Mouse (Mus musculus): ENCODE results near the gene Foxl1. TPM values are rescaled to one million over a fixed set of nuclear protein-coding genes. Genes with fewer than 3 reads are reported as not detected.

Gene Foxl1
- 0.53 and 2.0 TPM in 2 replicates for polyA plus RNA-seq (2016; fragmentation: Nextera tagmentation; extraction: Ambion mirVana)

DNA sequence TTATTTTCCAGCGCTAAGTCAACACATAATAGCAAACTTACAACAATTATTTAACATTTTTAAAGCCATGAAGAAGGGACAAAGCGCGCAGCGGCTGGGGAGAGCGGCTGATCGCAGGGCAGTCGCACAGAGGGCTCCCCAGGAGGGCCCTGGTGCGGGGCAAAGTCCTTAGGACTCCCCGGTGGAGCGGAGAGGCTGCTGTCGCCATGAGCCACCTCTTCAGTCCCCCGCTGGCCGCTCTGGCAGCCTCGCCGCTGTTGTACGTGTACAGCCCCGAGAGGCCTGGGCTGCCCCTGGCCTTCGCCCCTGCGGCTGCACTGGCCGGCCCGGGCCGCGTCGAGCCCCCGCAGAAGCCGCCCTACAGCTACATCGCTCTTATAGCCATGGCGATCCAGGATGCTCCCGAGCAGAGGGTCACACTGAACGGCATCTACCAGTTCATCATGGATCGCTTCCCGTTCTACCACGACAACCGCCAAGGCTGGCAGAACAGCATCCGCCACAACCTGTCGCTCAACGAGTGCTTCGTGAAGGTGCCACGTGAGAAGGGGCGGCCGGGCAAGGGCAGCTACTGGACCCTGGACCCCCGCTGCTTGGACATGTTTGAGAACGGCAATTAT, at the start of gene Foxl1:
TSS of gene Foxl1 (plus strand) at position 185 of the 620 bp plus-strand sequence.
- WGBS, result 2% methylated on average over 41 of the region's 43 CpGs
- Histone ChIP-seq H3K27me3 (ENCODE audit: insufficient read depth, poor library complexity, severe bottlenecking) (peaks cover 92% of the 10 kb centered on the region), H3K27ac (peak within 1 kb of the TSS; percentile 86), H3K4me3 (peak within 1 kb of the TSS; percentile 55), H3K9me3 (no peaks in the 10 kb centered on the region), H3K36me3 (0 out of 2 replicates have a peak, but pooled peaks cover 6% of the 10 kb centered on the region), H3K4me1 (peaks cover 53% of the 10 kb centered on the region)
- DNase-seq (ENCODE audit: low spot score), result no peak

DNA sequence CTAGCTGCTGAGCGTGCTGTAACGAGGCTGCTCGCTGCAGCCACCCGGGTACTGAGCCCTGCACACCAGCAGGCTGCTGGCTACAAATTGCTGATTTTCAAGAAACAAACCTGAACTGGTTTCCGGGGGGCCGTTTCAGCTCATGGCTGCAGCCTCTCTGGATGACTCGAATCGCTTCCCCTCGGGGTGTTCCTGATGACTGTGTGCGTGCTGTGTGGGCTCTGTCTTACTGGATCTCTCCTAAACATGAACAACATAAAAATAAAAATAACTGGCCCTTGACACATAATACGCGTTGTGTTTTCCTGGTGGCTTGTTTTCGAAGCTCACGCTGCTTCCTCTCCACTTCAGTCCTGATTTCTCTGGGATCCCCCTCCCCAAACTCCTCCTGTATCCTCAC, 49.0 kb upstream of the Foxl1 start:
- DNase-seq (ENCODE audit: low spot score), result no peak
- WGBS, result 3% methylated on average over 14 of the region's 14 CpGs
- H3K36me3 ChIP-seq, result no peaks in the 10 kb centered on the region

DNA sequence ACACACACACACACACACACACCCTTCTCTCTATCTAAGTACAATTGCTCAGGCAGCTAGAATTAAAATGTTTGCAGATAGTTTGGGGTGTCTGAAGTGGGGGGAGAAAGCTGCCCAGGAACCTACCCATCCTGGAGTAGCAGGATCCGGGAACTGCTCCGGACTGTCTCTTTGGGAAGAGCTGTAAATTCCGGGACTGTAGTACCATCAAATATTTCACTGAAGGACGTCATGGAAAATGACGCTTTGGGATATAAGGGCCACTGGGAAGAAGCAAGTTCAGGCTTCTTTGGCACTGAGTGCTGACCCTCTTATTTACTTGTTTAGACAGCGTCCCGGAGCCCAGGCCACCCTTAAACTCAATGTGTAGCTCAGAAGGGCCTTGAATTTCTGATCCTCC, 48.5 kb upstream of the Foxl1 start:
- no peak for DNase-seq (ENCODE audit: low spot score)
- no peak overlapping the region for H3K4me3 ChIP-seq
- H3K36me3 ChIP-seq, result no peaks in the 10 kb centered on the region
- H3K27me3 ChIP-seq (ENCODE audit: insufficient read depth, poor library complexity, severe bottlenecking), result peaks cover 99% of the 10 kb centered on the region
- no peaks in the 10 kb centered on the region for H3K9me3 ChIP-seq
- peaks cover 34% of the 10 kb centered on the region for H3K4me1 ChIP-seq
- no peak overlapping the region for H3K27ac ChIP-seq
- WGBS, result 3% methylated on average over 7 of the region's 7 CpGs

More for the DNA sequence above, 49.0 kb upstream of the Foxl1 start:
- H3K27ac ChIP-seq, result no peak overlapping the region
- H3K4me3 ChIP-seq, result no peak overlapping the region
- H3K4me1 ChIP-seq, result peaks cover 34% of the 10 kb centered on the region
- peaks cover 99% of the 10 kb centered on the region for H3K27me3 ChIP-seq (ENCODE audit: insufficient read depth, poor library complexity, severe bottlenecking)
- H3K9me3 ChIP-seq, result no peaks in the 10 kb centered on the region

DNA sequence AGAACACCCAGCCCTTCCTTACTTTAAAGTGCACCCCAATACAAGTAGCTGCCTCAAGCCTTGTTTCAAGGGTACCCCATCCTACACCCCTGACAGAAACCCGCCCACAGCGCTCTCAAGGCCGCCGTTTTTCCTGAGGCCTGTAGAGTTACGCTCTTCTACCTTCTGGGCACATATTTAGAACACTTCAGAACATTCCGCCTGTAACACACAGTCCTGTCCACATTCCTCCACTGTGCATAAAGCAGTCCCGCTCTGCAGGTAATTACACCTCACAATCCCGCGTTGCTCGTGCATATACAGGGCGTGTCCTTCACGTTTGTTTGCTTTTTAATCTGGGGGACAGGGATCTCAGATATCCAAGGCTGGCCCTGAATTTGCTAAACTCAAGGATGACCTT, 47.8 kb upstream of the Foxl1 start:
- no peak for DNase-seq (ENCODE audit: low spot score)
- Histone ChIP-seq H3K9me3 (no peaks in the 10 kb centered on the region), H3K27ac (peak overlapping the region; percentile 74; the same call in 1 of the 2 replicates), H3K27me3 (ENCODE audit: insufficient read depth, poor library complexity, severe bottlenecking) (peaks cover 99% of the 10 kb centered on the region), H3K36me3 (no peaks in the 10 kb centered on the region), H3K4me1 (peaks cover 36% of the 10 kb centered on the region), H3K4me3 (peak overlapping the region; percentile 8; the same call in 1 of the 2 replicates)
- WGBS, result 1% methylated on average over 12 of the region's 12 CpGs

DNA sequence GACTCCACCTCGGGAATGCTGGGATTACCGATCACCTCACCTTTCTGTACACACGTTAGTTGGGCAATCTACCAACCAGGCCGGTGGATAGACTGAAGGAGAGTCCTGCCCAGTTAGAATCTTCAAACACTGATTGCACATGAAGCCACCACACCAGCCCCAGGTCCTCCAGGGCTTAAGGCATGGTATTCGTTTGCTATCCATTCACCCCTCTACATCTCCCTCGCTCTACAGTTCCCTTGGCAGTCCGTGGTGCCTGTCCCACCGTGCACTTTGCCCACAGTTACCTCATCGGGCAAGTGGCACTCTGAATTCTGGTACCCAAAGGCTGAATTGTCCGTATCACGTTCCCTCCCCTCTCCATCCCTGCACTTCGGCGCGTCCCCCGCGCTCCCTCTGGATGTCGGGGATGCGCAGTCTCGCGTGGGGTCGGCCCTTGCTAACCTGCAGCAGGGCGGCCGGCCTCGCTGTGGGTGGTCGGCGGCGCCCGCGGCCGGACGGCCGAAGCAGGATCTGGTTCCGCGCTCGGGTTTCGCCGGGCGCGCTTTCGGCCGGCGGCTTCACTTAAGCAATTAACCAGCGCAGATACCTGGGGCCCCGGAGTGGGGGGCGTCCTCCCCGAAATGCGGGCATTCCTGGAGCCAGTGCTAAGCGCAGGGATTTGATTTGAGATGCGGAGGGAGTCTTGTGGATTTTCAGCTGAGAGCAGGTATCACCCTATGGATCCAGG, 47.2 kb upstream of the Foxl1 start:
- WGBS, result under 1% methylated on average over 49 of the region's 49 CpGs
- DNase-seq (ENCODE audit: low spot score), result no peak

DNA sequence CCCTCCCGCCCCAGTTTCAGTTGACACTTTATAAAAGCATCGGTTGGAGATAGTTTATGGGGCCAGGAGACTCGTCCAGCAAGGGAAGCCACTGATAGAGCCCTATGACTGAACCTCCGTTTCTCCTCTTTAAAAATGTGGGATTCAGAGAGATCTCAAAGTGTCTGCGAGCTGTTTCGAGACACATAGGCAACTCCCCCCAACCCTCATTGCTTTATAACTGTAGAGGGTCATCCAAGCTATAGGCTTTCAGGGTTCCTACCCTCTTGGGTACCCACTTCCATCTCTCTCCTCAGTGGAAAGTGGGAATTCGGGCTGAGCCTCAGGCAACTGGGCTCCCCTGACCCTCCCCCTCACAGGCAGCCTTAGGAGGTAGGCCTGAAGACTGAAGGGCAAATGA, 46.3 kb upstream of the Foxl1 start:
- peaks cover 40% of the 10 kb centered on the region for H3K4me1 ChIP-seq
- no peak for DNase-seq (ENCODE audit: low spot score)
- WGBS, result 3% methylated on average over 7 of the region's 7 CpGs
- H3K36me3 ChIP-seq, result no peaks in the 10 kb centered on the region; the same call in 1 of the 2 replicates
- H3K9me3 ChIP-seq, result no peaks in the 10 kb centered on the region
- peak overlapping the region; percentile 74; the same call in 1 of the 2 replicates for H3K27ac ChIP-seq
- peak overlapping the region; percentile 80; the same call in 1 of the 2 replicates for H3K4me3 ChIP-seq
- H3K27me3 ChIP-seq (ENCODE audit: insufficient read depth, poor library complexity, severe bottlenecking), result peaks cover 99% of the 10 kb centered on the region

More for the DNA sequence above, 47.2 kb upstream of the Foxl1 start:
- Histone ChIP-seq H3K4me3 (peak overlapping the region; percentile 80), H3K4me1 (peaks cover 40% of the 10 kb centered on the region), H3K9me3 (no peaks in the 10 kb centered on the region), H3K27me3 (ENCODE audit: insufficient read depth, poor library complexity, severe bottlenecking) (peaks cover 99% of the 10 kb centered on the region), H3K36me3 (no peaks in the 10 kb centered on the region), H3K27ac (peak overlapping the region; percentile 74)

DNA sequence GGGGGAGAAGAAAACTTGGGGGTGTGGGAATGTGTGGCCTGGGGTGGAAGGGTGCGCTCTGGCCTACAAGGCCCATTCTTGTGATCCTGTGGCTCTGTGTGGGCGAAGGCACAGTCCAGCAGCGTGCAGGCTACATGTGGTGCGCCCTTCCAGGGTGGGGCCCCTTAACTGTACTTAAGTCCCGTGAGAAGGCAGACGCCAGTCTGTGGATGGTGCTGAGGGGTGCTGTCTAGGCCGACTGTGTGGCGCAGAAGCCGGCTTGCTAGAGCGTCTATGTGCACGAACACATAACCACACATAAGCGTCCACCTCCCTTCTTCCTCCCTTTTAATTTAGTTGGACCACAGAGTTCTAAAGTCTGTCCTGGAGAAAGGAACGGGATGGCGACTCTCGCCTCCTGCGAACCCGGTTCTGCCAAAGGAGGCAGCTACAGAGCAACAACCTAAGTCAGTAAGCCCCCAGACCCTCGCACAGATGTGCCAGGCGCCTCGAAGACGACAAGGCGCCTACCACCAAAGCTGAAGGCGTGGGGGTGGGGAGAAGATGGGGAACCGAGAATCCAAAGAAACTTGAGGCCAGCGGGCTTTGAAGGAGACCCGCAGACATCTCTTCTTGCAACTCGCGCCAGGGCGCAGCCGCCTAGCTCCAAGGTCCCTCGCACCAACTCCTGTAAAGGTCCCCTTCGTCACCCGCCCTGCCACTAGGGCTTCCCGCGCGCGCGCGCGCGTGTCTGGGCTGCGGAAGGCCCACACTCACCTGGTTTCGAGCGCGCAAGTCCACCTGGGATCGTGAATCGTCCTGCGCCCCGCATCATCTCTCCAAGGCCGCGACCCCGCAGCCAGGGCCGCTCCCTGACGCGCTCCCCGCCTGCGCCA, 45.3 kb upstream of the Foxl1 start:
- Histone ChIP-seq H3K9me3 (no peaks in the 10 kb centered on the region), H3K27me3 (ENCODE audit: insufficient read depth, poor library complexity, severe bottlenecking) (peaks cover 99% of the 10 kb centered on the region), H3K36me3 (no peaks in the 10 kb centered on the region; the same call in 1 of the 2 replicates), H3K4me1 (peaks cover 40% of the 10 kb centered on the region), H3K27ac (peak overlapping the region; percentile 82), H3K4me3 (peak overlapping the region; percentile 80)
- under 1% methylated on average over 56 of the region's 57 CpGs for whole genome bisulfite sequencing
- no peak for DNase-seq (ENCODE audit: low spot score)

DNA sequence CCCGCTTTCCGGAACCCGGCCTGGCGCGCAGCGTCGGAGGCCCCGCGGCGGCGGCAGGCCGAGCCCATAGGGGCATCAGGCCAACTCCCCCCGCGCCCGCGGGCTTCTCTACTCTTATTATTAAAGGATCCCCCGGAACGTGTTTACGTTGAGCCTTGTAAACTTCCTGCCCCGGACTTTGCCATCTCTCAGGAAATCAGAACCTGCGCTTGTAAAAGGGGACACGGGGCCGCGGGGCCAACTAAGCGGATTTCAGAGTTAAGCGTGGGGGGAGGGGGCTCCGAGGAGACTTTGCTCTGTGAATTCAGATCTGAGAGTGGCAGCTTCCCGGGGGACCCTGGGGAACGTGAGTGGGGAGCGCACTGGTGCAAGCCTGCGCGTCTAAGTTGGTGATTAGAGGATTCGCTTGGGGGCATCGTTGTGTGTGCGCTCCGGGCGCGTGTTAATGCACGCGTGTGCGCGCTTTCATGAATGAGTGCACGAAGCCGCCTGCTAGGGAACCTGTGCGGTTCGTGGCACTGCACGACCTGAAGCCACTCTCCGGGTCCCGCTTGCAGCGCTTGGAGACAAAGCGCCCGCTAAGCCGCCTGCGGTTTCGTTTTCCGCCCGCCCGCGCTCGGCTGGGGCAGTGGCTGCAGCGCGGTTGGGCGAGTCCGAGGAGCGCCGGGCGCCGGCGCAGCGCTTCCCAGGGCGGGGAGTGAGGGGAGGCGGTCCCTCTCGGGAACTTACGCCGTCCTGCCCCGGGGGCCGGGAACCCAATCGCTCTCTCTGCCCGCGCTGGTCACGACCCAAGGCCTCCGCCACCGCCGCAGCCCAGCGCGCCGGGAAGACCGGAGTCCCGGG, 44.4 kb upstream of the Foxl1 start:
- H3K4me3 ChIP-seq, result peak overlapping the region; percentile 80
- H3K27me3 ChIP-seq (ENCODE audit: insufficient read depth, poor library complexity, severe bottlenecking), result peaks cover 98% of the 10 kb centered on the region
- peak overlapping the region; percentile 82 for H3K27ac ChIP-seq
- H3K9me3 ChIP-seq, result no peaks in the 10 kb centered on the region
- DNase-seq (ENCODE audit: low spot score), result no peak
- no peaks in the 10 kb centered on the region; the same call in 1 of the 2 replicates for H3K36me3 ChIP-seq
- under 1% methylated on average over 88 of the region's 89 CpGs for WGBS
- H3K4me1 ChIP-seq, result peaks cover 40% of the 10 kb centered on the region

DNA sequence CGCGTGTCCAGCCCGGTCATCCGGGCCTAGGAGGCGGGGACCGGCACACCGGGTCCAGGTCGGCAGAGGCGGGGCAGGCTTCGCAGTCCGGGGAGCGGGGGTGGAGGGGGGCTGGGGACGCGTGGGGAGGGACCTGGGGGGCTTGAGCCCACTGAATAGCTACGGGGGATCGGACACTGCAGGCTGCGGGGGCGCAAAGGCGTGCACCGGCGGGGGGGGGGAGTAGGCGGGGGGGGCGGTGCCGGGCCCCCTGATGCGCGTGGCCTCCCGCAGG, 43.9 kb upstream of the Foxl1 start:
- under 1% methylated on average over 16 of the region's 27 CpGs for WGBS
- H3K4me3 ChIP-seq, result peak overlapping the region; percentile 80
- H3K27me3 ChIP-seq (ENCODE audit: insufficient read depth, poor library complexity, severe bottlenecking), result peaks cover 98% of the 10 kb centered on the region
- DNase-seq (ENCODE audit: low spot score), result no peak
- H3K4me1 ChIP-seq, result peaks cover 40% of the 10 kb centered on the region
- peak overlapping the region; percentile 82 for H3K27ac ChIP-seq
- no peaks in the 10 kb centered on the region for H3K9me3 ChIP-seq
- H3K36me3 ChIP-seq, result no peaks in the 10 kb centered on the region; the same call in 1 of the 2 replicates

DNA sequence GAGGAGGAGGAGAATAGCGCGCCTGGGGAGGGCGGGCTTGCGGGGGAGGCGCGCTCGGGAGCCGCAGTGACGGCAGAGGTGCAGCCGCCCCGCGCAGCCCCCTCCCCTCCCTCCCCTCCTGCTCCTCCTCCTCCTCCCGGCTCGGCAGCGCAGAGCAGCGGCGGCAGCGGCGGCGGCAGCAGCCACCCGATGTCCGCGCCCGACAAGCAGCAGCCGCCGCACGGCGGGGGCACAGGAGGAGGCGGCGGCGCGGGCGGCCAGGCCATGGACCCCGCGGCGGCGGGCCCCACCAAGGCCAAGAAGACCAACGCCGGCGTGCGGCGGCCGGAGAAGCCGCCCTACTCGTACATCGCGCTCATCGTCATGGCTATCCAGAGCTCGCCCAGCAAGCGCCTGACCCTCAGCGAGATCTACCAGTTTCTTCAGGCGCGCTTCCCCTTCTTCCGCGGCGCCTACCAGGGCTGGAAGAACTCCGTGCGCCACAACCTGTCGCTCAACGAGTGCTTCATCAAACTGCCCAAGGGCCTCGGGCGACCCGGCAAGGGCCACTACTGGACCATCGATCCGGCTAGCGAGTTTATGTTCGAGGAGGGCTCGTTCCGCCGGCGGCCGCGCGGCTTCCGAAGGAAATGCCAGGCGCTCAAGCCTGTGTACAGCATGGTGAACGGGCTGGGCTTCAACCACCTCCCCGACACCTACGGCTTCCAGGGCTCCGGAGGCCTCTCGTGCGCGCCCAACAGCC, 43.4 kb upstream of the Foxl1 start, which contains the start of gene Foxf1:
TSS of gene Foxf1 (plus strand) at position 177 of the 742 bp plus-strand sequence.
- WGBS, result under 1% methylated on average over 51 of the region's 83 CpGs
- peak within 1 kb of the TSS; percentile 82 for H3K27ac ChIP-seq

DNA sequence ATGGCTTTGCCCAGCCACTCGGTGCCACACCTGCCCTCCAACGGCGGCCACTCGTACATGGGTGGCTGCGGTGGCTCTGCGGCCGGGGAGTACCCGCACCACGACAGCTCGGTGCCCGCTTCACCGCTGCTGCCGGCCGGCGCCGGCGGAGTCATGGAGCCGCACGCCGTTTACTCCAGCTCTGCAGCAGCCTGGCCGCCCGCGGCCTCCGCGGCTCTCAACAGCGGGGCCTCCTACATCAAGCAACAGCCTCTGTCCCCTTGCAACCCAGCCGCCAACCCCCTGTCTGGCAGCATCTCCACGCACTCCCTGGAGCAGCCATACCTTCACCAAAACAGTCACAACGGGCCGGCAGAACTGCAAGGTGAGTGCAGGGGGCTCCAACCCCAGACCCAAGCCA, 42.7 kb upstream of the Foxl1 start:
- H3K27me3 ChIP-seq (ENCODE audit: insufficient read depth, poor library complexity, severe bottlenecking), result peaks cover 98% of the 10 kb centered on the region
- WGBS, result under 1% methylated on average over 30 of the region's 30 CpGs
- no peak for DNase-seq (ENCODE audit: low spot score)
- peaks cover 50% of the 10 kb centered on the region for H3K4me1 ChIP-seq
- no peaks in the 10 kb centered on the region; the same call in 1 of the 2 replicates for H3K36me3 ChIP-seq
- peak overlapping the region; percentile 80 for H3K4me3 ChIP-seq
- peak overlapping the region; percentile 82 for H3K27ac ChIP-seq
- H3K9me3 ChIP-seq, result no peaks in the 10 kb centered on the region

More for the DNA sequence above, 43.4 kb upstream of the Foxl1 start, which contains the start of gene Foxf1:
- no peaks in the 10 kb centered on the region for H3K9me3 ChIP-seq
- H3K4me3 ChIP-seq, result peak within 1 kb of the TSS; percentile 80
- no peak for DNase-seq (ENCODE audit: low spot score)
- peaks cover 44% of the 10 kb centered on the region for H3K4me1 ChIP-seq
- H3K36me3 ChIP-seq, result no peaks in the 10 kb centered on the region; the same call in 1 of the 2 replicates
- peaks cover 98% of the 10 kb centered on the region for H3K27me3 ChIP-seq (ENCODE audit: insufficient read depth, poor library complexity, severe bottlenecking)
